Mouse (Mus musculus) gonadal fat pad, adult 2 months (tissue): ENCODE results near the gene Hadh. TPM values are rescaled to one million over a fixed set of nuclear protein-coding genes. Genes with fewer than 3 reads are reported as not detected.

Experiments used
- DNase-seq: peaks from one replicate; pipeline ENCODE4 v3.0.0-alpha.2; 2012; ENCODE audit warnings: low read depth
- polyA plus RNA-seq: library from polyadenylated mRNA; depleted of rRNA; stranded (reverse); fragments of >200 nt; gene quantifications from 2 replicates; pipeline ENCODE4 v1.2.3, GENCODE M21; 2012; rRNA removed

Hadh gene
- 179 and 212 TPM in 2 replicates for polyA plus RNA-seq

DNA sequence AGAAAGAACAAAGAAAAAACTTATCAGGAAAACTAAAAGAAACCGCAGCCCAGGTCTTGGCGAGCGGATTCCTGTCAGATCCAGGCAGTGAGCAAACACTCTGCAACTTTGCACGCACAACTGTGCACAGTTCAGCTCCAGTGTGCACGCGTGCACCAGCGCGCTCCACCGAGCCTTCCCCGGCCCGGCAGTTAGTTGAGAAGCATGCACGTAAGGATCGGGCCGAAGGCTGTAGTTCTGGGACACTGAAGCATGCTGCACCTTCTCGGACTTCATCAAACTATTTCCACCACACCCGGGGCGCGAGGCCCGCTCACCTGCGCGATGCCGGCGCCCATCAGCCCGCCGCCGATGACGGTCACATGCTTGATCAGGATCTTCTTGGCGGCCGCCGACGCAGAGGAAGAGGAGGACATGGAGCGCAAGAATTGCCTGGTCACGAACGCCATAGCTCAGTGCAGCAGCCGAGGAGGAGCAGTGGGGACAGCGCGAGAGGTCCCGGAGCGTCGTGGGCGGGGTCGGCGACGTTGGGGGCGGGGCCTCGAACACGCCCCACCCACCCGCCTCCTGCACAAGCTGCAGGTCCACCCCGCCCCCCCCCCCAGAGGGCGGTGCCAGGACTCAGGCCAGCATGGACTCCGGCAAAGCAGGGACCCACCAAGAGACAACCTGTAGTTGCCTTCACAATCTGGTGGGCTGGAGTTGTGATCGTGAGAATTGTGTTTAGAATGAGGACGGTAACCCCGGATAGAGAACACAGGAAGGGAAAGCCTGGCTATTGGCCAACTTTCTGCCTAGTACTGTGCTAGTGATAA lies at the start of gene Hadh:
Gene Hadh (minus strand): TSS at position 543 of the 815 bp plus-strand sequence.
- no peak for DNase-seq

DNA sequence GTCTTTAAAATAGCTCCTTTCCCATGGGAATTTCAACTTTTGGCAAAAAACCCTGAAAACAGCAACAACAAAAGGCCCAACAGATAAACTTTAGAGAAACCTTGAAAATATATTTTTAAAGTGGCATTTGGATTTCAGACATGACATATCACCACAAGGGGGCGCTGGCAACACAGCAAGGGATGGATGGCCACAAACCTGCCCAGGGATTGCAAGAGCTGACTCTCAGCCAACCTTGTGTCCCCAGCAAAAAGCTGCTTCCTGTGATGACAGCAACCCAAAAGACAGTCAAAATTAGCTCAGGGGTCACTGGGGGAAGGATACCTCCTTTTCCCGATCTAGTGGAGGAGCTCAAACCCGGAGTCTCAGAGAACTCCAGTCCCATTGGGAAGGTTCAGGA lies 48.3 kb upstream of the Hadh start:
- no peak for DNase-seq

DNA sequence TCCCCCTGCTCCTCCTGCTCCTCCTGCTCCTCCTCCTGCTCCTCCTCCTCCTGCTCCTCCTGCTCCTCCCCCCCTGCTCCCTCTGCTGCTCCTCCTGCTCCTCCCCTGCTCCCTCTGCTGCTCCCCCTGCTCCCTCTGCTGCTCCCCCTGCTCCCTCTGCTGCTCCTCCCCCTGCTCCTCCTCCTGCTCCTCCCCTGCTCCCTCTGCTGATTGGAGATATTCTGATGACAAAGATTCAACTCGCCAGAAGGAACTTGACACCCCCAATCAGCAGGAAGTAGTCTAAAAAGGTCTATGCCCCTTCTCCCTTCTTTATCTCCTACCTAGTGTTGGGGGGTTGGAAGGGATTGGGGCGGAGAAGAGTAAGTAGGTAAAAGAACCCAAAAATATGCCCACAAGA lies 46.3 kb upstream of the Hadh start:
- DNase-seq: no peak

DNA sequence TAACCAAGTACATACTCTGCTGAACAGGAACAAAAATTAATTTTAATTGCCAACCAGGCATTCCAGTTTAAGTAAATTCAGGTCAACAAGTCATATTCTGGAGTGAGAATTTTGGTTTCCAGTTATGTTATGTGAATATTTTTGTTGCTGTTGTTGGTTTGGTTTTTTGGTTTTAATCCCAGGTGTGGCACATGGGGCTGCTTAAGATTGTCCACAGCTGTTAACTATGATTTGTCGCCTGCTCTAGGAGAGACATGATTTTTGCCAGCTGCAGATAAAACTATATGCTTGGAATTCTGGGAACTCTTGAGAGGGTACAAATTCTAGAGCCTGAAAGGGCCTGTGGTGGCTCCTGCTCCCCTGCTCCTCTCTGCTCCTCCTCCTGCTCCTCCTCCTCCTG lies 45.2 kb upstream of the Hadh start:
- no peak for DNase-seq

DNA sequence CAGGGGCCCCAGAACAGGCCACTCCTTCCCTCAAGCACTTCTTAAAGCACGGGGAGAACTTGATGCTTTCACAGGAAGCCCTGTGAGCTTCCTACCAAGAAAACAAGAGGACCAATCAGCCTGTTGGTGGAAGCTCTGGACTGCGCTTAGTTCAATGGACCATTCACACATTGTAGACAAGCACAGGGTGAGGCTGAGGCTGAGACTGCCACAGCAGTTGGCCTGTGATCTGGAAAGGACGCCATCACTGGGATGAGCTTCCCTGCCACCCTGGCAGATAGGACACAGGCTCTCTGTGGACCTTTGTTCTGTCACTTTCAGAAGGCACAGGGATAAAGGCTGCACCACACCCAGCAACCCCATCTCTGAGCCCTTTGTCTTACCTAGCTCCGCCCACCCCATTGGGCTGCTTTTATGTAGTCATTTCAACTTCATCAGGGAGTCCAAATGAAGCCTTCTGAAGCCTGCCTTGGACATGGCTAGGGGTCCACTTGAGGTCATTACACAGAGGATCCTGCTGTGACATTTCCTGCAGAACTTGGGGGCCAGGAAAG lies 44.1 kb upstream of the Hadh start:
- DNase-seq: no peak

DNA sequence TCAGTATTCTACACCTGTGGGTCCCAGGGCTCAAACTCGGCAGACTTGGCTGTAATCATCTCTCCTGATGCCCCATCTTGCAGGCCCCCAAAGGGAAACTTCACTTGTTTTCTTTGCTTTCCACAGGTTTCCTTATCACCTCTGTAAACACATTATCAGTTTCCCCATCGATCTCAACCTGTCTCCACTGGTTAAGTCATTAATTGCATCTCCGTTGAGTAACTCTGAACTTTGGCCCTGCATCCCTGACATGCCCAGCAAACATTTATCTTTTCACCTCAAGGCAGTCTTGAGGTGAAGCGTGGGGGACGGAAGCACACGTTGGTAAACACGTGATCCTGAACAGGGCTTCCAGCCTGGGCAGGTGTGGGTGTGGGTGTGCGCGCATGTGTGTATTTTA lies 40.4 kb upstream of the Hadh start:
- no peak for DNase-seq

DNA sequence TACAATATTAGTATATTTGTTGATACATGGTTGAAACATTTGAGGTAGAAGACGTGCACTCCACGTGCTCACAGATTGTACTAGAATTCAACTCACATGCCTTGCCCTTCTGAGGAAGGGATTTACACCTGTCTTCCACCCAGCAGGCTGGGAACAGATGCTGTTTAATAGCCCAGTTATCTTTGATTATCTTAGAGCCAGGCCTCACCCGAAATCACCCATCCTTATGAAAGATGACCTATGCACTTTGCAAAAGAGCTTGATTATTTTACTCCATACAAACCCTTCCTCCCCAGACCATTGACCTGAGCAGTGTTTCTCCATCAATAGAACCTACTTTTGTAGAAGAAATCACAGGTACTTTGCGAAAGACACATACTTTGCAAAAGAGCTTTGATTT lies 38.7 kb upstream of the Hadh start:
- DNase-seq: no peak

DNA sequence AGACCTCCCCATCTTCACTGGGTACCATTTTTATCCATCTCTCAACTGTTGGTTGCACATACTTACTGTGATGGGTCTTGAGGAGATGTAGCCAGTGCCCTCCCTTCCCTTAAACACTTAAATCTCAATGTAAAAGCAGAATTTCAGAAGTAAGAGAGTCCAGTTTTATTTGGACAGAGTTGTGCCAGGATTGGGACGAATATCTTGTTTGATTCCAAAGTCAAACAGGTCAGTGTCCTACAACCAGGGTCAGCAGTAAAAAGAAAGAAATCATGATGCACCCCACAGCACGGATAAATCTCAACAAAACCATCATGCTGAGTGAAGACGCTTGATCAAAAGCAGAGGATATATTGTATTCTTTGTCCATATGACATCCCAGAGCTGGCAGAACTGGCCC lies 35.9 kb upstream of the Hadh start:
- no peak for DNase-seq

DNA sequence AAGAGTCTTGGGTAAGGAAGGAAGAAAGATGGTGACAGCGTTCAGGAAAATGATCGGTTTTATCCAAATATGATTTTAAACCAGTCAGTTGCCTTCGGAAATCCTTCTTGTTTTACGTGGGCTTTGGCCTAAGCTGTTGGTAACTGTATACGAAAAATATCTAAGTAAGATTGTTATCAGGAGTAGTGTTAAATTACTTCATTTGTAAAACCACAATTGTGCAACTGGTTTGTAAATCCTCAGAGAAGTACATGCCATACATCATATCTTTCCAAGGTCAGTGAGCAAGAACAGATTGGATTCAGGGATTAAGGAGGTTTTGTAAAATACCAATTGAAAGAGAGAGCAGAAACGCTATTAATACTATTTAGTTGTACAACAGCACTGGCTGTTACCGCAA lies 34.4 kb upstream of the Hadh start:
- DNase-seq: peak; percentile 58

DNA sequence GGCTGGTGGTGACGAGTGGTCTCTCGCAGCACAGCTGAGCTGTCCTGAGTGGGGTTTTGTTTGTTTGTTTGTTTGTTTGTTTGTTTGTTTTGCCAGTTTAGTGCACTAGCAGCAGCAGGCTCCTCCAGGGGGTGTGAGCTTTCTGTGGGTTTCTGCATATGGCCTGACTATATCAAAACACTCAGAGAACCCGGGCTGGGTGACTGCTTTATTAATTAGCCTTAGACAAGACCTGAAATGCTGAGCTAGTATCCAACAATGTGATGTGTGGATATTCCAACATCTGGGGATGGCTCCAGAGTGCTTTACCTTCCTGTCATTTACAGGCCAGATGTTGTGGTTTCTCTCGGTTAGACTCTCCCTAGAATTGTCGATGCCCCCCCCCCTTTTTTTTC lies 31.4 kb upstream of the Hadh start:
- DNase-seq: no peak

DNA sequence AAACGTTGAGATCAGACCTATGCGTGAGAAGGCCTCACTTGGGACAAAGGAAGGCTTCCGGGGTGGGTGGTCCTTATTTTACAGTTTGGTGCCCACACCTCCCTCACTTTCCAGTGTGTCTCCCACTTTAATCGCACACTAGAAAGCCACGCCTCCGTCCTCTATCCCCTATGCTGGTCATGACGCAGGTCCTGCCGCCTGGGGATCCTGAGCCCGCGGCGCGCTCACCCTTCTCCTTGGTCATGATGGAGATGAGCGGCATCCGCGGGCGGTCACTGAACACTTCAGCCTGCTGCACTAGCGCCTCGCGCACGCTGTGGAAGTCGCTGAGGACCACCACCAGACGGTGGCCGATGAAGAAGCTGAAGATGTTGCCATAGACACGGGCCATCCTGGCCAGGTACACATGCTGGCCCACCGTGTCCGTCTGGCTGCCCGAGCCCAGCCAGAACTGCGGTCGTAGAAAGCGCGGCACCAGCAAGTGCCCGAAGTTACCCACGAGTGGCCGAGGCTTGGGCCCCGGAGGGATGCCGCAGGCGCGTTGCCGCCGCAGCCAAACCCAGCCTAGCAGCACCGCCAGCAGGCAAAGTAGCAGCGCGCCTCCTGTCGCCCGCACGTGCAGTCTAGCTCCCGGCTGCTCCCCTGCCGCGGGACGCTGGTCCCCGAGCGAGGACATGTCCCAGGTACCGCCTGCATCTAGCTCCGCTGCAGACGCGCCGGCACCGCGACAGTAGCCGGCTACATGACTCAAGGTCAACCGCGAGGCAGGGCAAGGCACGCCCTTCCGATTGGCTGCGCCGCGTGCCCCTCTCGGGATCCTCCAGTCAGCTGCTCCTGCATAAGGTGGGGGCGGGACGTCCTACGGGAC lies 30.8 kb upstream of the Hadh start, which contains the start of gene Cyp2u1:
Gene Cyp2u1 (minus strand): TSS at position 776 of the 868 bp plus-strand sequence.
- DNase-seq: no peak

DNA sequence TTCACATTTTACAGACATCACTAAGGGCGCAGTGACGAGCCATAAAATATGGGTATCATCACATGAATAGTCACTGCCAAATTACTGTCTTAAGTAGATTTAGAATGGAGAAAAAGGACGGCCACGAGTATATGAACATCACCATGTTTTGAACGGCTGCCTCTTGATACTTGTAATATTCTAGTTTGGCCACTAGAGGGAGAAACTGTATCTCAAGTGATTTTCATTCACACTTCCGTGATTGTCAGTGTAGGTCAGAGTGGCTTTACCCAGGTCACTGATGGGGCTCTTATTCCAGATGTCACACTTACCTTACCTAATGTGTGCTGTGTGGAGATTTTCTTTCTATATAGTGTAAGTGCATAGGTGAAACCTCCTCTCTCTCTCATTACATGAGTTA lies 28.0 kb upstream of the Hadh start:
- no peak for DNase-seq

DNA sequence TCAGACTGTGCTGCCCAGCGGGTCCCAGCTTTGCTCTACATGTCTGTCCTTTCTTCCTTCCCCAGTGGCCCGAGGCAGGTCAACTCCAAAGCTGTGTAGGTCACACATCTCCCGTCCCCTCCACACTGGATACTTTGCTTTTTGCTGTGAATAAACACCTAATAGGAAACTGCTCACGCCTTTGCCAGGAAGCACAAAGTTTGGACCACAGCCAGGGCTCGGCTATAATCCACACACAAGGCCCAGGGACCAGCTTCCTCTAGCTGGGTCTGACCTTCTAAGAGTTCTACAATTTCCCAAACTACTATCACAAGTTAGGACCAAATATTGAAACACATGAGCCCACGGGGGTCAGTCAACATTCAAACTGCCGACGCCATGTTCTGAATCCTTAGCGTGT lies 27.2 kb upstream of the Hadh start:
- no peak for DNase-seq

DNA sequence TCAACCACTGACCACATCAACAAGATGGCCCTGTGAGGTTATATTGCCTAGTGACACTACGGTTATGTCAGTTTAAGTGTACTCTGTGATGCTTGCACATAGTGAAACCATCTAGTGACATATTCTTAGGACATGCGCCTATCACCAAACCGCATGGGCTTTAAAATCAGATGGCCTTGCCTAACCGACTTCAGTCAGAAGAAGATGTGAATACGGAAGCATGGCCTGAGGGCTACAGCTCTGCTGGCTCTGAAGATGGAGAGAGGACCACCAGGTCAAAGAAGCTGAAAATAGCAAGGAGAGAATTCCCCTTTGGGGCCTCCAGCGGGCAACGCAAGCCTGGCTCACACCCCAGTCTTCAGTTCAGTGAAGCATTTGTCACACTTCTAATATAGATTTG lies 25.0 kb upstream of the Hadh start:
- no peak for DNase-seq

DNA sequence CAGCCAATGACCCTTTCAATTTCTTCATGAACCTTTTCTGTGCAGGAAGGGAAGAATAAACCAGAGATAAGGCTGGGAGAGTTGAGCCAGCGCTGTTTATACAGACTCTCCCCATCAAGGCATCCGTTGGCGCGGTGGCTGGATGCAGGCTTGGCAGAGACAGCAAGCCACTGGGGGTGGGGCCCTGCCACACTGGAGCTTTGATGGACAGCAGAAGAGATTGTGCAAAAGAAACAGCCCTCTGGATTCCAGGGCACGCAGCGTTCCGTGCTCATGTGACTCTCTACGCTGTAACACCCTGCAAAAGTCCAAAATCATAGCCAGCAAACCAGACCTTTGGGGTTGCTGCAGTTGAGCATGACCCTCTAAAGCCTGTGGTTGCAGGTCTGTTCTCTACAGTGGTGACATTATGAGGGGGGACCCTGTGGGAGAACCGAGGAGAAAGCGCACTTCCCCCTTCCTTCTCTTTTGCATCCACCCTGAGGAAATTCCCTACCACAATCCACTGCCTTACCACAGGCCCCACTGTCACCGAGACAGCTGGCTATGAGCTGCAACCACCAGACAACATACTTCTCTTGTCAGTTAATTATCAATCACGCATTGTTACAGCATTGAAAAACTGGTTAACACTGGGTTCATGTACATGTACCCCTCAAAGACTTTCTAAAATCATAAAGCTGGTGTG lies 23.8 kb upstream of the Hadh start:
- DNase-seq: no peak

DNA sequence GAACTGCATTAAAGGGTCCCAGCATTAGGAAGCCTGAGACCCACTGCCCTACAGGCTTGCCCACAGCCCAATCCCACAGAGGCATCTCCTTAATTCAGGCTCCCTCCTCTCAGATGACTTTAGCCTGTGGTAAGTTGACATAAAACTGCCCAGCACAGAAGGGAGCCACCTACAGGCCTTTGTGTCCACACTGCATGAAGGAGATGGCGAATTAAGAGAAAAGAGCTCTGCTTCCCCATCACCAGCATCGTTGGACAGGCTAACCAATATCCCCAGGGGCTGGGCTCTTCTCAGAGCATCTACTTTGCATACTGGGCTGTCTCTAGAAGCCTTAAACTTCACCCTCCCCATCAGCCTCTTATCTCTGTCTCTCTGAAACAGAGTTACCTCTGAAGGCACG lies 22.6 kb upstream of the Hadh start:
- no peak for DNase-seq

DNA sequence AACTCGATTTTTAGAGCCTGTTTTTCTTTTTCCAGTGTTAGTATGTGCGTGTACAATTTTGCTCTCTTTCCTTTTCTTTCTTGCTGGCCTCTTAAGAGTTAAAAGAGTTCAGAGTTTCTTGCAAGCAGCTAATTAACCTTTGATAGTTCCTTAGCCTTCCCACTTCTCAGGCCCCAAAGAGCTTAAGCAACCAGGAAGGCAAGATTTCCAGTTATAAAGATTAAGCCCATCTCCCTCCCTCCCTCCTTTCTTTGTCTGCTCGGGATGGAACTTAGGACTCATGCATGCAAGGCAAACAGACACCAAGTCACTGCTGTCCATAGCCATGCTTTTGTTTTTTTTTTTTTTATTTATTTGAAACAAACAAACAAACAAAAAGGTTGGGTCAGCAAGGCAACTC lies 21.1 kb upstream of the Hadh start:
- no peak for DNase-seq

DNA sequence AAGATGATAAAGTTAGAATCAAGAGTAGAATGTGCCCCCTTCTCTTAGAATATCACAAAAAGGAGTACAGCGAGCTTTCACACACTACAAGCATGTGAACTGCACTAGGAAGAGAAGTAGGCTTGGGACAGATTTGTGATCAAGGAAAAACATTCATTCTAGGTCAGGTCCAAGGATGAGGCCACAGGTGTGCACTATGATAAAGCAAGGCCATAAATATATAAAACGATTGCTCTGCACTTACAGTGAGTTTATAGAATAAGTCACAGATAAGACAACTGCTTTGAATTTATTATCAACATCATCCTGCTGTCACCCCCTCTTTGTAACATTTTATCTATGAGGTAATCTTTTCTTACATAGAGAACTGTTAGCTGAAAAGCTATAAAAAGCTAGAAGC lies 20.4 kb upstream of the Hadh start:
- DNase-seq: no peak

DNA sequence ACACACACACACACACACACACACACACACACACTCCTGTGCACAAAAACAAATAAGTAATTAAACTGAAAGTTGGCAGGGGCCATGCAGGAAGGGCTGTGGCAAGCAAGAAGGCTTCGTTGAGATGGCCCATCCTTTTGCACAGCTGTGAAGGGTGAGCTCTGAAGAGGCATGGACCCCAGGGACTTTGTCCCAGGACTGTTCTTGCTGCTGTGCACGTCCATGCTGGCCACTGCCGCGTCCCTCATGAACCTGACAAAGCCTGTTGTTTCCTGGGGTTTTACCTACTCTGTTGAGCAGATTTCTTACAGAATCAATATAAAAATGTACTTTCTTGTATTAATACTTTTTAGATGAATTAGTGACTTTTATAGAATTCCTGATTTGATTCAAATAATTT lies 20.0 kb upstream of the Hadh start:
- no peak for DNase-seq

DNA sequence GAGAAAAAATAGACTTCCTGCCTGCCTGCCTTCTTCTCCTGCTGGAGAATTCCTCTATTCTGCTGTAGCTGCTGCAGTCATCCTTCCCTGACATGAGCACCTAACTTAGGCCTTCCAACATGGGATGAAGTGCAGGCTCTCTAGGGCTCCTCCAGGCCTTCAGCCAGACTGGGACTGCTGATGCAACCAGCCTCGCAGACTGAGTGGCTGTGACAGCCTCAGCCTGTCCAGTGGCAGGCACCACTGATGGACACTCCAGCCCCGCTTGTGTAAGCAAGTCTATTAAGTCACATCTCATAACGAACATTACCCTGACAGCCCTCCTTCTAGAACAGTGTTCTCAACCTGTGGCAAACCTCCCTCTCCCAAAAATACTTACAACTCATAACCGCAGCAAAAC lies 2.2 kb upstream of the Hadh start:
- DNase-seq: no peak

DNA sequence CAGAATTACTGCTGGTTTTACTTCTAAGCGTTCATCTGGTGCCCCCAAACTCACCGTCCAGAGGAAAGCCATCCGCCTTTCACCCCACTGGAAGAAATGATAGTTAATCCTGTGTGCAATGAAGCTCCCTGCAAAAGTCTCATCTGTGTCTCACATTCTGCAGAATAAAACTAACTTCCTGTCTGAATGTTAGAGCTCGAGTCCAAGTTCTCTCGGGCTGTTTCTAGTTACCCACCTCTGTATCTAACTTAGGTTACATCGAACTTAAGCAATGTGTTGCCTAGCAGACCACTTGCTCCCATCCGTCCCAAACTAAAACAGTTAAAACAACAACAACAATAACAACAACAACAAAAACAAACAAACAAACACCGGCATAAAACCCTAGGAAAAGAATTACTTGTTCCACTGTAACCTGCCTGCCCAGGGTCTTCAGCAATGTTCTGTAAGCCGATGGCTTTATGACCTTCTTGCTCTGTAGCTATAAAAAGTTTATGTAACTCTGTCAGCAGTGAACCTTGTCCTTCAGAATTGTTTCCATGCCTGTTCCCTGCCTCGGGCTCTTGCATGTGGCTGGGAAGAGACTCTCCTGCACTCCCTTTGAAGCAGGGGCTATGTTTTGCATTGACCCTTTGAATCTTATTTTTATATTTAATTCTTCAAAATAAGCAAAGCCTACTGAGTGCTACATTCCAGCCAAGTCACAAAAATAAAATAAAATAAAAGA lies 636 bp upstream of the Hadh start:
- no peak for DNase-seq

DNA sequence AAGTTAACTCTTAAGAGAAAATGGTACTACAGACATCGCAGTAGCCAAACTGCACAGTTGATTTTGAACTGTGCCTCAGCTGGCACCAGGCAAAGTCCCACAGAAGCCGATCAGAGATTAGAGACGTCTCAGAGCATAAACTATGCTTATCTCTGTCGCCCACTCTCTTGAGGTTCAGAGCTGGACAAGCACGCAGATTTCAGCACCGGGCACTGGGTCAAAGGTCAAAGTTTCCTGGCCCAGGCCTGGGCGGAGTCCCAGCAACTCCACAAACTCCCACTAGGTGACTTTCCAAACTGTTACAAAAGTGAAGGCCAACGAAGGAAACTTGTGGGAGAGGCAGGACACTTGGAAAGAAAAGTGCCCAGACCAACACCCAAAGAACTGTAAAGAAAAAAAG lies 744 bp downstream of the Hadh start:
- DNase-seq: no peak
